Mouse (Mus musculus) c-Kit-positive CD71-negative TER-119-negative erythroid progenitor cells, embryonic 14.5 days (primary cell): ENCODE data around the gene C1qc.

Experiments used
- DNase-seq: peaks from one replicate; pipeline ENCODE4 v3.0.0-alpha.2; 2013; ENCODE audit warnings: low read depth

C1qc gene

GRCm38 (mm10) chr4:136895861-136896260 lies 3.0 kb upstream of the C1qc start:
- DNase-seq, result no peak

GRCm38 (mm10) chr4:136894821-136895220 lies 2.0 kb upstream of the C1qc start:
- DNase-seq, result no peak

GRCm38 (mm10) chr4:136893691-136894543 lies 1.1 kb upstream of the C1qc start:
- DNase-seq, result no peak

- no peak for DNase-seq
Measured at GRCm38 (mm10) chr4:136892371-136892770, 494 bp downstream of the C1qc start.

GRCm38 (mm10) chr4:136891115-136891514 lies 1.8 kb downstream of the C1qc start:
- no peak for DNase-seq

- DNase-seq, result no peak
Measured at GRCm38 (mm10) chr4:136889981-136890380, 2.9 kb downstream of the C1qc start.

GRCm38 (mm10) chr4:136887714-136888113 lies 5.2 kb downstream of the C1qc start:
- DNase-seq, result no peak

- DNase-seq, result no peak
Measured at GRCm38 (mm10) chr4:136886101-136886500, 6.8 kb downstream of the C1qc start, which contains the start of gene C1qb. Gene C1qb, minus strand, starts transcription at chr4:136886187.

GRCm38 (mm10) chr4:136878601-136879000 lies 14.3 kb downstream of the C1qc start:
- DNase-seq, result no peak

- DNase-seq, result no peak
Measured at GRCm38 (mm10) chr4:136878171-136878570, 14.7 kb downstream of the C1qc start.

GRCm38 (mm10) chr4:136876971-136877370 lies 15.9 kb downstream of the C1qc start:
- peak; percentile 28 for DNase-seq

GRCm38 (mm10) chr4:136875012-136875411 lies 17.9 kb downstream of the C1qc start:
- DNase-seq, result no peak

GRCm38 (mm10) chr4:136868371-136868770 lies 24.5 kb downstream of the C1qc start:
- no peak for DNase-seq

GRCm38 (mm10) chr4:136867690-136868345 lies 25.0 kb downstream of the C1qc start:
- DNase-seq, result no peak

GRCm38 (mm10) chr4:136865531-136865930 lies 27.3 kb downstream of the C1qc start:
- no peak for DNase-seq

GRCm38 (mm10) chr4:136864751-136865470 lies 28.0 kb downstream of the C1qc start:
- DNase-seq, result no peak

GRCm38 (mm10) chr4:136863517-136863916 lies 29.3 kb downstream of the C1qc start:
- no peak for DNase-seq

- no peak for DNase-seq
Measured at GRCm38 (mm10) chr4:136862411-136862810, 30.5 kb downstream of the C1qc start.

GRCm38 (mm10) chr4:136861806-136862205 lies 31.1 kb downstream of the C1qc start:
- no peak for DNase-seq

- DNase-seq, result no peak
Measured at GRCm38 (mm10) chr4:136860022-136860421, 32.8 kb downstream of the C1qc start.

- DNase-seq, result no peak
Measured at GRCm38 (mm10) chr4:136855081-136855480, 37.8 kb downstream of the C1qc start.

GRCm38 (mm10) chr4:136852989-136853388 lies 39.9 kb downstream of the C1qc start:
- DNase-seq, result no peak

GRCm38 (mm10) chr4:136852119-136852518 lies 40.7 kb downstream of the C1qc start:
- no peak for DNase-seq
